Mouse (Mus musculus) midbrain, embryonic 11.5 days (tissue): Measurements from ENCODE around the gene Psmb4. TPM values are rescaled to one million over a fixed set of nuclear protein-coding genes. Genes with fewer than 3 reads are reported as not detected.
"Not testable (repeated sequence)": the region's sequence is repeated elsewhere in the genome, so short reads cannot be mapped to it uniquely, and the experiment has no call there.

ENCODE experiments used
- ATAC-seq: fragments of 200-750 bp; cut with Nextera tagmentation; 2 replicates; pipeline ENCODE4 v1.8.0; 2017; ENCODE audit warnings: moderate TSS enrichment, moderate library complexity; ENCODE audit not compliant: low FRiP score
- DNase-seq: peaks from one replicate; pipeline ENCODE4 v3.0.0; 2015; ENCODE audit warnings: low spot score; ENCODE audit errors: missing footprints
- H3K27ac ChIP-seq: fragments of 300-500 bp; sonication (generic); 2 replicates; pipeline ENCODE4 v1.5.1; 2014; ENCODE audit warnings: low read depth, low read length
- H3K27me3 ChIP-seq: fragments of 300-500 bp; sonication (generic); 2 replicates; pipeline ENCODE4 v1.6.1; 2014; ENCODE audit warnings: mild to moderate bottlenecking, low read length, moderate library complexity, mixed read lengths; ENCODE audit not compliant: control insufficient read depth, insufficient read depth
- H3K36me3 ChIP-seq: fragments of 300-500 bp; sonication (generic); 2 replicates; pipeline ENCODE4 v1.6.1; 2014; ENCODE audit warnings: mild to moderate bottlenecking, low read length, moderate library complexity, mixed read lengths; ENCODE audit not compliant: control insufficient read depth, insufficient read depth
- H3K4me1 ChIP-seq: fragments of 300-500 bp; sonication (generic); 2 replicates; pipeline ENCODE4 v1.6.1; 2014; ENCODE audit warnings: low read length; ENCODE audit not compliant: control insufficient read depth, insufficient read depth
- H3K4me2 ChIP-seq: fragments of 300-500 bp; sonication (generic); 2 replicates; pipeline ENCODE4 v1.6.1; 2014; ENCODE audit warnings: mild to moderate bottlenecking, moderate library complexity
- H3K4me3 ChIP-seq: fragments of 300-500 bp; sonication (generic); 2 replicates; pipeline ENCODE4 v1.5.1; 2014; ENCODE audit warnings: low read depth, low read length
- H3K9ac ChIP-seq: fragments of 300-500 bp; sonication (generic); 2 replicates; pipeline ENCODE4 v1.6.1; 2014; ENCODE audit warnings: low read length
- H3K9me3 ChIP-seq: fragments of 300-500 bp; sonication (generic); 2 replicates; pipeline ENCODE4 v1.6.1; 2016; ENCODE audit warnings: low read length; ENCODE audit not compliant: control insufficient read depth
- WGBS: fragments of 180-500 bp; shearing (Covaris S2); extraction: QIAGEN DNeasy Blood & Tissue Kit; methylation state at CpG from one replicate; pipeline ENCODE4 v1.1.7; 2014; 5-methylcytosine and 5-hydroxymethylcytosine counted together
- polyA plus RNA-seq: library from polyadenylated mRNA; unstranded; fragments of >200 nt; fragmentation: Nextera tagmentation; extraction: Ambion mirVana; gene quantifications from 2 replicates; pipeline ENCODE4 v1.2.1, GENCODE M21; 2014

Psmb4 gene
- polyA plus RNA-seq, 1 experiment from 2014 or later, result 371 TPM

GRCm38 (mm10) chr3:94915903-94916741 lies 29.4 kb upstream of the Psmb4 start:
- Histone ChIP-seq H3K4me3 (no peak overlapping the region), H3K4me2 (no peak overlapping the region), H3K9me3 (no peaks in the 10 kb centered on the region), H3K36me3 (no peaks in the 10 kb centered on the region), H3K27me3 (no peaks in the 10 kb centered on the region), H3K27ac (no peak overlapping the region), H3K4me1 (no peaks in the 10 kb centered on the region), H3K9ac (no peak overlapping the region)
- no peak for ATAC-seq
- DNase-seq, result no peak
- WGBS, result 92% methylated on average over 7 of the region's 7 CpGs

- no peak overlapping the region for H3K9ac ChIP-seq
- H3K9me3 ChIP-seq, result no peaks in the 10 kb centered on the region
- no peak overlapping the region for H3K4me3 ChIP-seq
- no peak for ATAC-seq
- no peak for DNase-seq
- no peaks in the 10 kb centered on the region for H3K4me1 ChIP-seq
- H3K36me3 ChIP-seq, result no peaks in the 10 kb centered on the region
- no peak overlapping the region for H3K4me2 ChIP-seq
- no peaks in the 10 kb centered on the region for H3K27me3 ChIP-seq
- no peak overlapping the region for H3K27ac ChIP-seq
- 83% methylated on average over 5 of the region's 5 CpGs for WGBS
Observed at GRCm38 (mm10) chr3:94913801-94914200, 27.0 kb upstream of the Psmb4 start.

- no peaks in the 10 kb centered on the region for H3K27me3 ChIP-seq
- no peak overlapping the region for H3K4me2 ChIP-seq
- H3K9me3 ChIP-seq, result no peaks in the 10 kb centered on the region
- no peak overlapping the region for H3K9ac ChIP-seq
- H3K4me3 ChIP-seq, result no peak overlapping the region
- 82% methylated on average over 2 of the region's 2 CpGs for WGBS
- H3K4me1 ChIP-seq, result no peaks in the 10 kb centered on the region
- DNase-seq, result no peak
- no peak overlapping the region for H3K27ac ChIP-seq
- H3K36me3 ChIP-seq, result no peaks in the 10 kb centered on the region
- ATAC-seq, result no peak
Observed at GRCm38 (mm10) chr3:94911050-94911693, 24.4 kb upstream of the Psmb4 start.

GRCm38 (mm10) chr3:94906482-94906881 lies 19.7 kb upstream of the Psmb4 start:
- Histone ChIP-seq H3K27ac (no peak overlapping the region), H3K4me3 (no peak overlapping the region), H3K4me2 (no peak overlapping the region), H3K4me1 (no peaks in the 10 kb centered on the region), H3K9me3 (no peaks in the 10 kb centered on the region), H3K27me3 (no peaks in the 10 kb centered on the region), H3K9ac (no peak overlapping the region), H3K36me3 (no peaks in the 10 kb centered on the region)
- 70% methylated on average over 1 of the region's 1 CpGs for WGBS
- DNase-seq (no peak), ATAC-seq (no peak)

- not testable (repeated sequence) for H3K4me2 ChIP-seq, H3K4me3 ChIP-seq, H3K27ac ChIP-seq, H3K9me3 ChIP-seq, H3K9ac ChIP-seq, H3K36me3 ChIP-seq, ATAC-seq, H3K4me1 ChIP-seq, DNase-seq, H3K27me3 ChIP-seq
- WGBS, result 63% methylated on average over 3 of the region's 3 CpGs
Observed at GRCm38 (mm10) chr3:94904759-94905158, 18.0 kb upstream of the Psmb4 start.

GRCm38 (mm10) chr3:94902747-94903146 lies 16.0 kb upstream of the Psmb4 start:
- Histone ChIP-seq H3K27me3 (no peaks in the 10 kb centered on the region), H3K4me1 (no peaks in the 10 kb centered on the region), H3K4me2 (no peak overlapping the region), H3K9me3 (no peaks in the 10 kb centered on the region), H3K27ac (no peak overlapping the region), H3K36me3 (no peaks in the 10 kb centered on the region), H3K9ac (no peak overlapping the region), H3K4me3 (no peak overlapping the region)
- no peak for ATAC-seq
- peak; percentile 96 for DNase-seq
- WGBS, result 23% methylated on average over 7 of the region's 7 CpGs

- ATAC-seq, result no peak
- Histone ChIP-seq H3K27me3 (no peaks in the 10 kb centered on the region), H3K9ac (no peak overlapping the region), H3K27ac (no peak overlapping the region), H3K9me3 (no peaks in the 10 kb centered on the region), H3K4me3 (no peak overlapping the region), H3K36me3 (no peaks in the 10 kb centered on the region), H3K4me2 (no peak overlapping the region), H3K4me1 (no peaks in the 10 kb centered on the region)
- no peak for DNase-seq
- WGBS, result 74% methylated on average over 3 of the region's 3 CpGs
Observed at GRCm38 (mm10) chr3:94894076-94894475, 7.3 kb upstream of the Psmb4 start.

GRCm38 (mm10) chr3:94888595-94888994 lies 1.8 kb upstream of the Psmb4 start:
- no peaks in the 10 kb centered on the region for H3K36me3 ChIP-seq
- no peaks in the 10 kb centered on the region for H3K27me3 ChIP-seq
- no peak overlapping the region for H3K9ac ChIP-seq
- H3K9me3 ChIP-seq, result no peaks in the 10 kb centered on the region
- H3K4me1 ChIP-seq, result peaks cover 5% of the 10 kb centered on the region
- H3K4me2 ChIP-seq, result no peak overlapping the region
- ATAC-seq (no peak), DNase-seq (no peak)
- H3K27ac ChIP-seq, result no peak overlapping the region
- H3K4me3 ChIP-seq, result no peak overlapping the region

GRCm38 (mm10) chr3:94882579-94882978 lies 4.2 kb downstream of the Psmb4 start:
- Histone ChIP-seq H3K9me3 (no peaks in the 10 kb centered on the region), H3K27me3 (no peaks in the 10 kb centered on the region), H3K4me3 (no peak overlapping the region), H3K9ac (no peak overlapping the region), H3K4me2 (no peak overlapping the region), H3K27ac (no peak overlapping the region), H3K4me1 (peaks cover 5% of the 10 kb centered on the region), H3K36me3 (peaks cover 23% of the 10 kb centered on the region)
- DNase-seq (no peak), ATAC-seq (no peak)
- WGBS, result 89% methylated on average over 3 of the region's 3 CpGs
